Mouse (Mus musculus) ES-Bruce4 (cell line): ENCODE results near the gene Ptprd. TPM values are rescaled to one million over a fixed set of nuclear protein-coding genes. Genes with fewer than 3 reads are reported as not detected.

Source experiments
- H3K27ac ChIP-seq: 2 replicates; pipeline ENCODE4 v1.5.1; 2012; ENCODE audit warnings: low read length, inconsistent platforms; ENCODE audit not compliant: insufficient read depth
- H3K27me3 ChIP-seq: 2 replicates; pipeline ENCODE4 v1.6.1; 2012; ENCODE audit warnings: mild to moderate bottlenecking, low read length, inconsistent platforms; ENCODE audit not compliant: control insufficient read depth, poor library complexity, insufficient read depth, severe bottlenecking
- H3K36me3 ChIP-seq: 2 replicates; pipeline ENCODE4 v1.6.1; 2012; ENCODE audit warnings: inconsistent platforms, mild to moderate bottlenecking, low read length, moderate library complexity; ENCODE audit not compliant: control insufficient read depth, poor library complexity, insufficient read depth, severe bottlenecking
- H3K4me1 ChIP-seq: one replicate; pipeline ENCODE4 v1.8.1; 2011; ENCODE audit warnings: low read length; ENCODE audit not compliant: control insufficient read depth, insufficient read depth
- H3K4me3 ChIP-seq: 2 replicates; pipeline ENCODE4 v1.5.1; 2011; ENCODE audit warnings: low read depth, mild to moderate bottlenecking, low read length
- H3K9ac ChIP-seq: 2 replicates; pipeline ENCODE4 v1.6.1; 2012; ENCODE audit warnings: low read depth, mild to moderate bottlenecking, inconsistent platforms; ENCODE audit not compliant: poor library complexity, severe bottlenecking
- H3K9me3 ChIP-seq: replicated peaks from 2 replicates; pipeline ENCODE4 v1.6.1; 2012; ENCODE audit warnings: mild to moderate bottlenecking, low read length, inconsistent platforms; ENCODE audit not compliant: control insufficient read depth, poor library complexity, insufficient read depth, severe bottlenecking
- CTCF ChIP-seq: IDR thresholded peaks from one replicate; pipeline ENCODE4 v1.8.1; 2011; ENCODE audit warnings: low read depth, low read length
- EP300 ChIP-seq: IDR thresholded peaks from 2 replicates; pipeline ENCODE4 v1.6.1; 2011; ENCODE audit warnings: low read depth, low read length; ENCODE audit not compliant: insufficient read depth
- POLR2A ChIP-seq: IDR thresholded peaks from one replicate; pipeline ENCODE4 v1.8.1; 2011; ENCODE audit warnings: low read length; ENCODE audit not compliant: insufficient read depth
- polyA plus RNA-seq: library from polyadenylated mRNA; stranded (reverse); fragments of >200 nt; gene quantifications from 2 replicates; pipeline ENCODE4 v1.2.4, GENCODE M21; 2011; ENCODE audit warnings: low read depth; ENCODE audit not compliant: missing spikeins, insufficient read depth, insufficient read length

Ptprd gene
- polyA plus RNA-seq, 1 experiment, result 2.8 TPM

- Histone ChIP-seq H3K9me3 (no peaks in the 10 kb centered on the region), H3K36me3 (no peaks in the 10 kb centered on the region), H3K9ac (no peak overlapping the region), H3K27ac (no peak overlapping the region), H3K4me1 (no peaks in the 10 kb centered on the region), H3K27me3 (no peaks in the 10 kb centered on the region), H3K4me3 (no peak overlapping the region)
- TF ChIP-seq CTCF, result no peak
- no peak for TF ChIP-seq EP300
- TF ChIP-seq POLR2A, result no peak
Observed at GRCm38 (mm10) chr4:77537843-77538242, 673.9 kb downstream of the Ptprd start.

DNA sequence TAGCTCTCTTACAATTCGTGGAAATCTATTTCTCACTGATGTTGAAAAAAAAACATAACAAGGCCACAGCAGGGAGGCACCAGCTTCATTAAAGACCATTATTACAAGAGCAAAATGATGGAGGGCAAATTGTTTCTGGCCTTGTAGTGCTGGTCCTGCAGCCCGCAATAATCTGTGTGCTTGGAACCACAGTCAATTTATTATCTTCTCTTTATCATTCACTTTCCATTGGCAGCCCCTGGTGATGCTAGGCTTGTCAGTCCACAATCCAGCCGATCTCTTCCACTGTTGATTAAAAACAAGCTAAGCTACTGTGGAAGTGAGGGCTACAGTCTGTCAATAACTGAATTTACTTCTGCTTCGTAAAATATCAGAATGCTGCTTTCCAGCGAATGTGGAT is 674.4 kb downstream of the Ptprd start:
- H3K36me3 ChIP-seq, result no peaks in the 10 kb centered on the region
- H3K9ac ChIP-seq, result no peak overlapping the region
- no peak for TF ChIP-seq EP300
- TF ChIP-seq POLR2A, result no peak
- no peak for TF ChIP-seq CTCF
- no peaks in the 10 kb centered on the region for H3K4me1 ChIP-seq
- no peaks in the 10 kb centered on the region for H3K9me3 ChIP-seq
- H3K4me3 ChIP-seq, result no peak overlapping the region
- no peak overlapping the region for H3K27ac ChIP-seq
- no peaks in the 10 kb centered on the region for H3K27me3 ChIP-seq

DNA sequence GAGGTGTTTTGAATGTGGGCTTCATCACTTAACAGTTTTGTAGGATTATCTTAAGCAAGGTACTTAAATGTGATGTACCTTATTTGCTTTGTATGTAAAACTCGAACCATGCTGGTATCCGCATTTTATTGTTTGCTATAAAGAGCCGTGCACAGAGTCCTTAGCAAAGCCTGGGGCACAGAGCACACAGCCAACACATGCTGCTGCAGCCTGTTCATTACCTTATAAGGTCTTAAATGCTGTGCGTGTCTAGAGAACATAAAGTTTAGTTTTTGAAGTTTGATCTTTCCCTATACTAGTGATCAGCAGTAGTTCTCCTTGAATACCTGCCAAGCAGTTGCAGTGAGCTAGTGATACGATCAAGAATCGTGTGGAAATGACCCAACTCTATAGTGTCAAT is 676.2 kb downstream of the Ptprd start:
- no peak for TF ChIP-seq CTCF

DNA sequence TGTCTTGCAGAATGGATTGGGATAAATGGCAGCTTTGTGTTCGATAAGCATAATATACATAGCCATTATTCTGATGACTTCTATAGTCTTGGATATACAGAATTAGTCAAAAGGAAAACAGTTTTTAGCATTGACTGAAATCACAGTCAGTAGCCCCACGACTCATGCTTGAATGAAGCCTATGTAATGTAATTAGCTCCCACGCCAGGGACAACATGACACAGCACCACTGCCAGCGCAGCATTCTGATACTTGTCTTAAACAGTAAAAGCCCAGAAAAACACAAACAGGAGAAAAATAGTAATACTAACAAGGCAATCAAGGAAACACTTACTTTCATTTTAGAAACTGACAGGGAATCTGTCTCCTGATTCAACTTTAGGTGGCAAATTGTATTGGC is 677.2 kb downstream of the Ptprd start:
- no peaks in the 10 kb centered on the region for H3K36me3 ChIP-seq
- H3K9ac ChIP-seq, result no peak overlapping the region
- H3K27ac ChIP-seq, result no peak overlapping the region
- no peaks in the 10 kb centered on the region for H3K9me3 ChIP-seq
- H3K27me3 ChIP-seq, result no peaks in the 10 kb centered on the region
- no peaks in the 10 kb centered on the region for H3K4me1 ChIP-seq
- TF ChIP-seq EP300 (no peak), CTCF (no peak), POLR2A (no peak)
- H3K4me3 ChIP-seq, result no peak overlapping the region

More for the DNA sequence above, 676.2 kb downstream of the Ptprd start:
- H3K27me3 ChIP-seq, result no peaks in the 10 kb centered on the region
- no peak overlapping the region for H3K9ac ChIP-seq
- H3K9me3 ChIP-seq, result no peaks in the 10 kb centered on the region
- H3K27ac ChIP-seq, result no peak overlapping the region
- no peak overlapping the region for H3K4me3 ChIP-seq
- H3K4me1 ChIP-seq, result no peaks in the 10 kb centered on the region
- H3K36me3 ChIP-seq, result no peaks in the 10 kb centered on the region

- TF ChIP-seq POLR2A (no peak), EP300 (no peak), CTCF (no peak)
- H3K4me3 ChIP-seq, result no peak overlapping the region
- H3K4me1 ChIP-seq, result no peaks in the 10 kb centered on the region
- no peaks in the 10 kb centered on the region for H3K27me3 ChIP-seq
- no peak overlapping the region for H3K27ac ChIP-seq
- H3K9me3 ChIP-seq, result no peaks in the 10 kb centered on the region
- H3K36me3 ChIP-seq, result no peaks in the 10 kb centered on the region
- H3K9ac ChIP-seq, result no peak overlapping the region
Observed at GRCm38 (mm10) chr4:77519166-77519565, 692.6 kb downstream of the Ptprd start.

GRCm38 (mm10) chr4:77513914-77514628 is 697.7 kb downstream of the Ptprd start:
- Histone ChIP-seq H3K9ac (no peak overlapping the region), H3K9me3 (no peaks in the 10 kb centered on the region), H3K4me3 (no peak overlapping the region), H3K27ac (no peak overlapping the region), H3K27me3 (no peaks in the 10 kb centered on the region), H3K4me1 (no peaks in the 10 kb centered on the region), H3K36me3 (no peaks in the 10 kb centered on the region)
- TF ChIP-seq POLR2A (no peak), EP300 (no peak), CTCF (no peak)
